Mouse (Mus musculus) myocyte (in vitro differentiated cells): ENCODE results near the gene 1600002K03Rik. TPM values are rescaled to one million over a fixed set of nuclear protein-coding genes. Genes with fewer than 3 reads are reported as not detected.

Experiments
- H3K27me3 ChIP-seq: one replicate; pipeline ENCODE4 v1.6.1; 2011; ENCODE audit not compliant: control insufficient read depth, insufficient read depth, insufficient read length
- H3K36me3 ChIP-seq: one replicate; pipeline ENCODE4 v1.6.1; 2011; ENCODE audit not compliant: control insufficient read depth, insufficient read depth
- H3K4me2 ChIP-seq: one replicate; pipeline ENCODE4 v1.6.1; 2011; ENCODE audit warnings: low read depth, control low read depth
- H3K4me3 ChIP-seq: one replicate; pipeline ENCODE4 v1.5.1; 2011; ENCODE audit warnings: mild to moderate bottlenecking, control low read depth, moderate library complexity
- H3K79me2 ChIP-seq: one replicate; pipeline ENCODE4 v1.6.1; 2011; ENCODE audit not compliant: control insufficient read depth, insufficient read depth
- H3ac ChIP-seq: one replicate; pipeline ENCODE4 v1.6.1; 2011; ENCODE audit not compliant: control insufficient read depth, insufficient read length
- CEBPB ChIP-seq: IDR thresholded peaks from 2 replicates; pipeline ENCODE4 v1.6.1; 2011; ENCODE audit warnings: mild to moderate bottlenecking, moderate library complexity; ENCODE audit not compliant: poor library complexity, insufficient read depth, severe bottlenecking
- E2F4 ChIP-seq: IDR thresholded peaks from one replicate; pipeline ENCODE4 v1.6.1; 2011; ENCODE audit warnings: mild to moderate bottlenecking, control low read depth, moderate library complexity; ENCODE audit not compliant: insufficient read depth
- MAX ChIP-seq: IDR thresholded peaks from one replicate; pipeline ENCODE4 v1.6.1; 2011; ENCODE audit warnings: low read depth, mild to moderate bottlenecking, control low read depth
- MYOD1 ChIP-seq, 3 experiments: IDR thresholded peaks; one replicate each; pipeline ENCODE4 v1.6.1; 2011; ENCODE audit warnings: control low read depth in 2 of 3, low read depth in 2 of 3, mild to moderate bottlenecking in 2 of 3, moderate library complexity in 1 of 3; ENCODE audit not compliant: insufficient read length in 2 of 3, control insufficient read depth in 1 of 3
- MYOG ChIP-seq, 3 experiments: IDR thresholded peaks; one replicate each; pipeline ENCODE4 v1.6.1; 2011; ENCODE audit warnings: control low read depth in 2 of 3, low read depth in 2 of 3, mild to moderate bottlenecking in 2 of 3; ENCODE audit not compliant: insufficient read length in 2 of 3, control insufficient read depth in 1 of 3, insufficient read depth in 1 of 3
- POLR2A ChIP-seq: IDR thresholded peaks from one replicate; pipeline ENCODE4 v1.6.1; 2011; ENCODE audit warnings: low read depth, mild to moderate bottlenecking, control low read depth, moderate library complexity; ENCODE audit not compliant: insufficient read length
- POLR2AphosphoS2 ChIP-seq: IDR thresholded peaks from one replicate; pipeline ENCODE4 v1.6.1; 2011; ENCODE audit warnings: low read depth, control low read depth; ENCODE audit not compliant: insufficient read length
- REST ChIP-seq: IDR thresholded peaks from one replicate; pipeline ENCODE4 v1.6.1; 2011; ENCODE audit warnings: mild to moderate bottlenecking, control low read depth, moderate library complexity; ENCODE audit not compliant: insufficient read depth, insufficient read length
- SRF ChIP-seq: IDR thresholded peaks from one replicate; pipeline ENCODE4 v1.6.1; 2011; ENCODE audit warnings: low read depth; ENCODE audit not compliant: control insufficient read depth, insufficient read length
- TCF12 ChIP-seq: IDR thresholded peaks from one replicate; pipeline ENCODE4 v1.6.1; 2011; ENCODE audit warnings: mild to moderate bottlenecking, control low read depth; ENCODE audit not compliant: poor library complexity, insufficient read depth, severe bottlenecking
- TCF3 ChIP-seq: IDR thresholded peaks from one replicate; pipeline ENCODE4 v1.6.1; 2011; ENCODE audit warnings: low read depth, control low read depth; ENCODE audit not compliant: insufficient read length
- USF1 ChIP-seq: IDR thresholded peaks from one replicate; pipeline ENCODE4 v1.6.1; 2011; ENCODE audit warnings: low read depth, mild to moderate bottlenecking, control low read depth, moderate library complexity
- polyA plus RNA-seq: library from polyadenylated mRNA; unstranded; fragments of >200 nt; fragmentation: generic; extraction: Trizol; gene quantifications from one replicate; pipeline ENCODE4 v1.2.1, GENCODE M21; 2012; ENCODE audit warnings: missing spikeins

The 1600002K03Rik gene
- polyA plus RNA-seq, 1 experiment = 23.5 TPM

DNA sequence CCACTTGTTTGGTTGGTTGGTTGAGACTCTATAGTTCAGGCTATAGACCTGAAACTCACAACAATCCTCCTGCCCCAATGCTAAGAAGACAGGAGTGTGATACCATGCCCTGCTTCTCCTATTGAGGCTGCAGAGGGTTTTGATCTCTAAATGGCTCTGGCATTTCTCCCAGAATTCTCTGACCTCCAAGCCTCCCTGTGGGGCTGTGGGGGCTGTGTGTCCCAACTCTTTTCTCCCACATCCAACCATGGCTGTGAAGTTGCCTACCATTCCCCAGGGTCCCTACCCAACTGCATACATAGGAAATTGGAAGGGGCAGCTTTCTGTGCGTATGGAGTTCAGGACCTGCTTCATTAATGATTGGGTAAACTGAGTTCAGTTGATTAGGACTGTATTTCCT, 23.4 kb downstream of the 1600002K03Rik start:
- Histone ChIP-seq H3K79me2 (no peaks in the 10 kb centered on the region), H3ac (no peak overlapping the region), H3K27me3 (no peaks in the 10 kb centered on the region), H3K4me2 (no peak overlapping the region), H3K4me3 (no peak overlapping the region), H3K36me3 (no peaks in the 10 kb centered on the region)
- TF ChIP-seq TCF3 (no peak), USF1 (no peak), MYOD1 (IDR thresholded peaks at IDR 0.05; ENCODE audit: control insufficient read depth in 1 of 3, insufficient read length in 2 of 3, low read depth in 2 of 3) (no peak), MAX (no peak), POLR2A (no peak), E2F4 (no peak), MYOG (IDR thresholded peaks at IDR 0.05; ENCODE audit: control insufficient read depth in 1 of 3, insufficient read depth in 1 of 3, insufficient read length in 2 of 3, low read depth in 2 of 3) (no peak), POLR2AphosphoS2 (no peak), REST (no peak), TCF12 (no peak), CEBPB (no peak), SRF (no peak)

DNA sequence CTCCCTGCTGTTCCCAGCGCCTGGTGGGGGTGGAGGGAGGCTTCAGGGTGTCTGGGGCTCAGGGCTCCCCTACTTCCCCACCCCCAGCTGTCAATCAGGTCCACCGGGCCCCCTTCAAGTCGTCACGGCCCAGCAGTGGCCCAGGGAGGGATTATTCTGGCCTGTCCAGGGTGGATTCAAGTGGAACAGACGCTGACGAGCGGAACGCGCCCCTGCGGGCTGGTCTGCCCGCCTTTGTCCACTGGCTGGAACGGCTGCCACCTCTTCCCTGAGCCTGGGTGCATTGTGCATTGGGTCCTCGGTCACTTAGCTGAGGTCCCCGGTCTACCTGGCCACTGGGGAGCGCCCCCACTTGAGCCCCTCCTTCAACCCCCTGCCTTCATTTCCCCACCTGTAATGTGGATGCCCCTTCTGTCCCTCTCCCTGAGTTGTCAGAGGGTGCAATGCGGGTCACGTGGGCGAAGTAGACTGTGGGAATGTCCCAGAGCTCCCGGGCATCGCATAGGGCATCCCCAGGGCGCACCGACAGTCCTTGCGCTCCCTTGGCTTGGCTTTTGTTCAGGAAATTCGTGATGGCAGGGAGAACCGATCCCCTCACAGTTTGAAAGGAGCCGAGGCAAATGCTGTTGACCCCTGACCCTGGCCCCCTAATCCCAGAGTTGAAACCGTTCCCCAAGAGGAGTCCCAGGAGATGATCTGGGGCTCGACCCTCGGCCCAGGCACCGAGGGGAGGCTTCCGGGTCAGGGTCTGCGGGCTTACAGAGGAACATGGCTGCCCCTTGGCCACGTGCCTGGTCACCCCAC, 24.2 kb downstream of the 1600002K03Rik start:
- Histone ChIP-seq H3K4me3 (no peak overlapping the region), H3K36me3 (no peaks in the 10 kb centered on the region), H3ac (no peak overlapping the region), H3K79me2 (no peaks in the 10 kb centered on the region), H3K4me2 (no peak overlapping the region), H3K27me3 (no peaks in the 10 kb centered on the region)
- no peak for TF ChIP-seq SRF
- no peak for TF ChIP-seq REST
- TF ChIP-seq MYOG (IDR thresholded peaks at IDR 0.05; ENCODE audit: control insufficient read depth in 1 of 3, insufficient read depth in 1 of 3, insufficient read length in 2 of 3, low read depth in 2 of 3) = no peak
- TF ChIP-seq CEBPB = no peak
- no peak for TF ChIP-seq E2F4
- TF ChIP-seq POLR2A = no peak
- no peak for TF ChIP-seq TCF12

DNA sequence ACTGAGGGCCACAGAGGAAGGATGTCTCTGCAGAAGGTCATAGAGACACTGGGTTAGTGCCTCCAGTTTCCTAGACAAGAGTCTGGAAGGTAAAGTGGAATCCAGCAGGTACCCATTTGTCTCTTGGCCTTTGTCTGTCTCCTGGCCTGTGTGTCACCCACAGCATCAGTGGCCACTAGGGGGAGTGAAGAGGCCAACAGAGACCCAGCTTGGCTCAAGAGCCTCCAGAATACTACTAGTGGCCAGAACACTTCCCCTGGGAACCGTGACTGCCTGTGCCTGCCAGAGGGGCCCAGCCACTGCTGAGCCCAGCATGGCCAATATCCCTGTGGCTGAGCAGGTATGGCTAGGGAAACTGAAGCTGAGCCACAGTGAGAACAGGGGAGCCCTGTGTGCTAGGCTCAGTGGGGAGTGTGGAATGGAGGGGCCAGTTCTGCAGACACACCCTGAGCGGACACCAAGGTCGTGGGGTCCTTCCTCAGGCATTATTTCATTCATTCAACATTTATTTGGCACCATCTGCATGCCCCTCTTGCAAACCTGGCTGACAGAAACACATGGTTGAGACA, 26.8 kb downstream of the 1600002K03Rik start:
- Histone ChIP-seq H3ac (no peak overlapping the region), H3K4me3 (no peak overlapping the region), H3K27me3 (no peaks in the 10 kb centered on the region), H3K4me2 (no peak overlapping the region), H3K79me2 (no peaks in the 10 kb centered on the region), H3K36me3 (no peaks in the 10 kb centered on the region)
- TF ChIP-seq TCF12 = no peak
- TF ChIP-seq E2F4 = no peak
- no peak for TF ChIP-seq POLR2AphosphoS2
- TF ChIP-seq USF1 = no peak
- TF ChIP-seq MAX = no peak
- no peak for TF ChIP-seq POLR2A
- TF ChIP-seq REST = no peak
- TF ChIP-seq CEBPB = no peak
- no peak for TF ChIP-seq TCF3
- TF ChIP-seq MYOG (IDR thresholded peaks at IDR 0.05; ENCODE audit: control insufficient read depth in 1 of 3, insufficient read depth in 1 of 3, insufficient read length in 2 of 3, low read depth in 2 of 3) = no peak
- TF ChIP-seq MYOD1 (IDR thresholded peaks at IDR 0.05; ENCODE audit: control insufficient read depth in 1 of 3, insufficient read length in 2 of 3, low read depth in 2 of 3) = no peak
- TF ChIP-seq SRF = no peak

DNA sequence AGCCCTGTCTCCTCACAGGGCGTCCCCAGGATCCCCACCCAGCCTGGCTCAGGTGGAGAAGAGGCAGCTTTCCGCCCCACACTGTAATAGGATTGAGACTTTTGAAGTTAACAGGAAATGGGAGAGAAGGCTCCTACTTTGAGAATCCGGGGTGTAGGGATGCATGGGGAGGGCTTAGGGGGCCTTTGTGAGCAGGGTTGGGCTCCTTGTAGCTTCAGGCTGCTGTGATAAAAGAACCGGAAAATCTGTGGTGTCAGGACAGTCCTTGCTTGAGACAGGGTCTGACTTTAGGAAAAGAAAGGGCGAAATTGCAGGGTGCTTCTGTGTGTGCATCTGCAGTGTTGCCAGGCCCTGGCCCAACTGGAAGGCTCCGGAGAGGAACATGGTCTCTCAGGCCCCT, 27.7 kb downstream of the 1600002K03Rik start:
- no peaks in the 10 kb centered on the region for H3K79me2 ChIP-seq
- no peak overlapping the region for H3ac ChIP-seq
- no peak overlapping the region for H3K4me3 ChIP-seq
- no peak overlapping the region for H3K4me2 ChIP-seq
- no peaks in the 10 kb centered on the region for H3K27me3 ChIP-seq
- no peak for TF ChIP-seq MYOD1 (IDR thresholded peaks at IDR 0.05; ENCODE audit: control insufficient read depth in 1 of 3, insufficient read length in 2 of 3, low read depth in 2 of 3)
- TF ChIP-seq POLR2AphosphoS2 = no peak
- no peaks in the 10 kb centered on the region for H3K36me3 ChIP-seq

DNA sequence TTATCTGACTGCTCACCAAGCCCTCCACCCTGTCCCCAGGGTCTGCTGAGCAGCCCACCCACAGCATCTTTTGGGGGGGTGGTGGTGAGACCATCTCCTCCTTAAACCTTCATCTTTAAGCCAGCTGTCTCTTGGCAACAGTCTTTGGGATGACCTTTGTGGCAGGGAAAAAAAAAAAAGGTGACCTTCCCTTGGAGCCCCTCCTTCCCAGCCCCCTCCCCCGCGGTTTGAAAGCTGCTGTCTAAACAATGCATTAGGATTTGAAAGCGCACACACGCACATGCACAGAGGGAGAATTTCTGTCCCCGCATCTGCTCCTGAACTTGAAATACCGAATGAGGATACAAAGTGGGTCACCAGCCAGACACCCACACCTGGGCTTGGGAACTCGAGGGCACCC, 31.3 kb downstream of the 1600002K03Rik start:
- Histone ChIP-seq H3ac (no peak overlapping the region), H3K4me2 (no peak overlapping the region), H3K36me3 (no peaks in the 10 kb centered on the region), H3K27me3 (no peaks in the 10 kb centered on the region), H3K4me3 (no peak overlapping the region), H3K79me2 (no peaks in the 10 kb centered on the region)
- TF ChIP-seq POLR2A (no peak), TCF3 (no peak), TCF12 (no peak), E2F4 (no peak), MYOD1 (IDR thresholded peaks at IDR 0.05; ENCODE audit: control insufficient read depth in 1 of 3, insufficient read length in 2 of 3, low read depth in 2 of 3) (no peak), MYOG (IDR thresholded peaks at IDR 0.05; ENCODE audit: control insufficient read depth in 1 of 3, insufficient read depth in 1 of 3, insufficient read length in 2 of 3, low read depth in 2 of 3) (no peak), CEBPB (no peak), REST (no peak), MAX (no peak), USF1 (no peak)
